In the genomic region with DNA sequence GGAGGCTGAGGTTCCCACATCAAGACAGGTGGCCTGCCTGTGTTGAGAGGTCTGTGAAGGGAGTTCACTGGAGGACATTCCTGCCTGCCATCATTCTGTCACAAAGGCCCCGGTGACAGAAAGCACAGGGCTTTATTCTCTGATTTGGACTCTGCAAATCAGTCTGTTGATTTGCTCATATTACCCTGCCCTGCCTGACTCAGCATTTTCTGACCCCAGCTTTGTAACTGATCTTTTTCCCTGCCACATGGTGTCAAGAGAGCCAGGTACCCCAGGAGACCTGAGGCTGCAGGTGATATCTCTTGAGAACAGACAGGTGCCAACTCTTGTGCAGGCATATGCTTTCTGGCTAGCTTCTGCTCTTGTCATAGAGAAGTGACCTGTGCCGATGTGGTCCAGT, we compare ENCODE assay signal across 20 mouse cellular contexts.
"Had no signal": no experiment of that assay in that cellular context is flagged by ENCODE, and none has a peak within 500 bp of the region (broad histone marks: within the 10 kb centered on the region; RNA-seq: fewer than 3 reads in every experiment).

No protein-coding gene starts in this region.

- H3K27me3 ChIP-seq: limb, embryonic 13.5 days; liver, embryonic 12.5 days; liver, embryonic 15.5 days; lung, embryonic 15.5 days; megakaryocyte, embryonic 14.5 days; neural tube, embryonic 12.5 days; neural tube, embryonic 15.5 days had no signal

- H3K36me3 ChIP-seq: limb, embryonic 10.5 days; limb, embryonic 13.5 days; liver, embryonic 12.5 days; liver, embryonic 15.5 days; lung, embryonic 15.5 days; neural tube, embryonic 12.5 days; neural tube, embryonic 15.5 days had no signal

- H3K9ac ChIP-seq: limb, embryonic 13.5 days; liver, embryonic 12.5 days; liver, embryonic 15.5 days; lung, embryonic 15.5 days; neural tube, embryonic 12.5 days; neural tube, embryonic 15.5 days had no signal

- H3K9me3 ChIP-seq: limb, embryonic 10.5 days; limb, embryonic 13.5 days; liver, embryonic 12.5 days; liver, embryonic 15.5 days; lung, embryonic 15.5 days; megakaryocyte, embryonic 14.5 days; neural tube, embryonic 12.5 days; neural tube, embryonic 15.5 days had no signal

- H3K27ac ChIP-seq: limb, embryonic 10.5 days; limb, embryonic 13.5 days; liver, embryonic 12.5 days; liver, embryonic 15.5 days; lung, embryonic 15.5 days; neural tube, embryonic 12.5 days; neural tube, embryonic 15.5 days had no signal

- H3K4me3 ChIP-seq: limb, embryonic 10.5 days; limb, embryonic 13.5 days; liver, embryonic 12.5 days; liver, embryonic 15.5 days; lung, embryonic 15.5 days; megakaryocyte, embryonic 14.5 days; neural tube, embryonic 12.5 days; neural tube, embryonic 15.5 days had no signal

- ATAC-seq: liver, embryonic 12.5 days had no signal

- H3K4me2 ChIP-seq: limb, embryonic 13.5 days; liver, embryonic 12.5 days; liver, embryonic 15.5 days; lung, embryonic 15.5 days; midbrain, embryonic 11.5 days; neural tube, embryonic 12.5 days; neural tube, embryonic 15.5 days had no signal

- H3K4me1 ChIP-seq: lung, embryonic 15.5 days; neural tube, embryonic 12.5 days; neural tube, embryonic 15.5 days had no signal

- DNase-seq: kidney, adult 9 months; kidney, postnatal 14 days; kidney, postnatal 4 days; liver; lung, adult 18-20 months; lung, postnatal 10 days; lung, postnatal 36 days; midbrain, embryonic 14.5 days; retina, postnatal 1 day; thymus, adult 18-20 months; thymus, postnatal 36 days had no signal
